Mouse (Mus musculus) heart, embryonic 14.5 days (tissue): ENCODE measurements at regions not wholly inside any gene's neighbourhood (a gene's known extent, or its start where the extent isn't known, plus 50 kb on each side); places are given as distances from the start of the nearest gene placed in this dataset.

ENCODE experiments used
- ATAC-seq: fragments of 200-750 bp; cut with Nextera tagmentation; 2 replicates; pipeline ENCODE4 v1.8.0; 2017; ENCODE audit warnings: low read depth, moderate TSS enrichment; ENCODE audit not compliant: insufficient number of reproducible peaks, insufficient read depth, low FRiP score
- H3K27ac ChIP-seq, 2 experiments: fragments of 200-500 bp in 1 of 2; fragments of 300-500 bp in 1 of 2; sonication (generic) in 1 of 2; replicated peaks in 1 of 2; 2 replicates each; pipeline ENCODE4 v1.5.1; 2012 to 2014; ENCODE audit warnings: low read depth in 2 of 2, low read length in 2 of 2, control low read depth in 1 of 2, mild to moderate bottlenecking in 1 of 2, mixed read lengths in 1 of 2; ENCODE audit not compliant: control insufficient read depth in 1 of 2, insufficient read depth in 1 of 2
- H3K27me3 ChIP-seq: fragments of 300-500 bp; sonication (generic); 2 replicates; pipeline ENCODE4 v1.6.1; 2014; ENCODE audit warnings: mild to moderate bottlenecking, low read length, control low read depth; ENCODE audit not compliant: control insufficient read depth, insufficient read depth
- H3K36me3 ChIP-seq: fragments of 300-500 bp; sonication (generic); 2 replicates; pipeline ENCODE4 v1.6.1; 2014; ENCODE audit warnings: mild to moderate bottlenecking, control low read depth, low read length, mixed read lengths; ENCODE audit not compliant: control insufficient read depth, insufficient read depth
- H3K4me1 ChIP-seq, 2 experiments: fragments of 200-500 bp in 1 of 2; fragments of 300-500 bp in 1 of 2; sonication (generic) in 1 of 2; 2 replicates each; pipeline ENCODE4 v1.6.1; 2012 to 2014; ENCODE audit warnings: low read length in 2 of 2, control low read depth in 1 of 2, mixed read lengths in 1 of 2; ENCODE audit not compliant: control insufficient read depth in 2 of 2, insufficient read depth in 2 of 2
- H3K4me2 ChIP-seq: fragments of 300-500 bp; sonication (generic); 2 replicates; pipeline ENCODE4 v1.6.1; 2014; ENCODE audit warnings: mild to moderate bottlenecking, low read length
- H3K4me3 ChIP-seq, 2 experiments: fragments of 200-500 bp in 1 of 2; fragments of 300-500 bp in 1 of 2; sonication (generic) in 1 of 2; 2 replicates each; pipeline ENCODE4 v1.5.1; 2012 to 2014; ENCODE audit warnings: low read length in 2 of 2, mild to moderate bottlenecking in 2 of 2, control low read depth in 1 of 2, low read depth in 1 of 2, moderate library complexity in 1 of 2; ENCODE audit not compliant: control insufficient read depth in 1 of 2, insufficient read depth in 1 of 2
- H3K9ac ChIP-seq: fragments of 300-500 bp; sonication (generic); 2 replicates; pipeline ENCODE4 v1.6.1; 2014; ENCODE audit warnings: mild to moderate bottlenecking, low read length
- H3K9me3 ChIP-seq: fragments of 300-500 bp; sonication (generic); 2 replicates; pipeline ENCODE4 v1.6.1; 2016; ENCODE audit warnings: low read length, control low read depth; ENCODE audit not compliant: control insufficient read depth
- WGBS: fragments of 180-500 bp; shearing (Covaris S2); extraction: QIAGEN DNeasy Blood & Tissue Kit; methylation state at CpG from one replicate; pipeline ENCODE4 v1.1.7; 2014; 5-methylcytosine and 5-hydroxymethylcytosine counted together

DNA sequence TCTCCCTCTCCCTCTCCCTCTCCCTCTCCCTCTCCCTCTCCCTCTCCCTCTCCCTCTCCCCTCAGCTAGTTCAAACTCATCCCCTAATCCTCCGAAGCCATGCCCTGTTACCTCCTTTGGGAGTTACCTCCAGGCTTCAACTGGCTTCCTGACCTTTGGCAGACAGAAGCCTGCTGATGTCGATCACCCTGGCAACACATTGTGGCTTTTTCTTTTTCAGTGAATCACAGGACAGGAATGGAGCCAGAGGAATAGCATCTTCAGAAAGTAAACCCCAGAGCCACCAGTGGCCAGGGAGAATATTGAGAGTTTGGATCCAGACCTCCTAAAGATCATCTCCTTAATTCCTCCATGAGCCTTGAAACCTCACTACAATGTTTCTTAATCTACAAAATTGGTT is 59.5 kb upstream of the Btg1 start:
- Histone ChIP-seq H3K4me3 (no peak overlapping the region), H3K27me3 (no peaks in the 10 kb centered on the region), H3K4me2 (no peak overlapping the region), H3K9ac (no peak overlapping the region), H3K36me3 (no peaks in the 10 kb centered on the region), H3K9me3 (no peaks in the 10 kb centered on the region), H3K27ac (no peak overlapping the region), H3K4me1 (no peaks in the 10 kb centered on the region)
- WGBS: 41% methylated on average over 2 of the region's 2 CpGs
- no peak for ATAC-seq

DNA sequence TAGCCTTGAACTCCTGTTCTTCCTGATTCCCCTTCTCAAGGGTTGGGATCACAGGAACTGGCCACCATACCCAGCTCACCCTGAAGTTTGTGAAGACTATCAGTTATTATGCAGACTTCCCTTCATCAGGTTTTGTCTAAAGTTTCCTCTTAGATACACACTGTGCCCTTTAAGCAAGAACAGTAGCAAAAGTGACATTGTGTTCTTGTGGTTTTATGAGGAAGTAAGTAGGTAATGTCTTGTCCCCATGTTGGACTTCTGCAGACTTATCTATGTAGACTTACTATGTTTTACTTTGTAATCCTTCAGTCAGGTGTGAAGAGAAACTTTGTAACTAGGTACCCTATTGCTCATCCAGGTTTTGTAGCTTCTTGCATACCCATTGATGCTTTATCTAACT is 51.5 kb upstream of the Btg1 start:
- ATAC-seq: no peak
- Histone ChIP-seq H3K4me3 (no peak overlapping the region), H3K27ac (no peak overlapping the region), H3K4me2 (no peak overlapping the region), H3K36me3 (no peaks in the 10 kb centered on the region), H3K9me3 (no peaks in the 10 kb centered on the region), H3K9ac (no peak overlapping the region), H3K4me1 (0 out of 4 replicates have a peak, but pooled peaks cover 0 to 2% of the 10 kb centered on the region in 2 experiments), H3K27me3 (no peaks in the 10 kb centered on the region)
